Mouse (Mus musculus): ENCODE measurements around the gene Crim1.

The Crim1 gene

GRCm38 (mm10) chr17:78199626-78200560, at the start of gene Crim1:
Crim1 (plus strand) TSS chr17:78200248.
- peak; percentile 89 for DNase-seq

- DNase-seq = no peak
Observed at GRCm38 (mm10) chr17:78151479-78152282, 48.4 kb upstream of the Crim1 start.

- DNase-seq = peak; percentile 52
Observed at GRCm38 (mm10) chr17:78163278-78163677, 36.8 kb upstream of the Crim1 start.

- no peak for DNase-seq
Observed at GRCm38 (mm10) chr17:78163724-78164236, 36.3 kb upstream of the Crim1 start.

GRCm38 (mm10) chr17:78165855-78166254, 34.2 kb upstream of the Crim1 start:
- DNase-seq = no peak

- no peak for DNase-seq
Observed at GRCm38 (mm10) chr17:78166566-78166965, 33.5 kb upstream of the Crim1 start.

GRCm38 (mm10) chr17:78172371-78172770, 27.7 kb upstream of the Crim1 start:
- DNase-seq = no peak

GRCm38 (mm10) chr17:78180766-78181165, 19.3 kb upstream of the Crim1 start:
- no peak for DNase-seq

GRCm38 (mm10) chr17:78196184-78196583, 3.9 kb upstream of the Crim1 start:
- DNase-seq = no peak

GRCm38 (mm10) chr17:78197111-78197510, 2.9 kb upstream of the Crim1 start:
- DNase-seq = peak; percentile 78

GRCm38 (mm10) chr17:78198140-78198539, 1.9 kb upstream of the Crim1 start:
- no peak for DNase-seq

- no peak for DNase-seq
Observed at GRCm38 (mm10) chr17:78198820-78199219, 1.2 kb upstream of the Crim1 start.

GRCm38 (mm10) chr17:78199231-78199625, 820 bp upstream of the Crim1 start:
- no peak for DNase-seq

GRCm38 (mm10) chr17:78200561-78201220, 643 bp downstream of the Crim1 start:
- DNase-seq = peak; percentile 65

- peak; percentile 60 for DNase-seq
Observed at GRCm38 (mm10) chr17:78201221-78202058, 1.4 kb downstream of the Crim1 start.

- no peak for DNase-seq
Observed at GRCm38 (mm10) chr17:78202221-78202620, 2.2 kb downstream of the Crim1 start.

- DNase-seq = no peak
Observed at GRCm38 (mm10) chr17:78202756-78203155, 2.7 kb downstream of the Crim1 start.

- DNase-seq = no peak
Observed at GRCm38 (mm10) chr17:78203478-78203877, 3.4 kb downstream of the Crim1 start.

- DNase-seq = no peak
Observed at GRCm38 (mm10) chr17:78206421-78206820, 6.4 kb downstream of the Crim1 start.

- no peak for DNase-seq
Observed at GRCm38 (mm10) chr17:78207246-78207645, 7.2 kb downstream of the Crim1 start.

GRCm38 (mm10) chr17:78208805-78209204, 8.8 kb downstream of the Crim1 start:
- DNase-seq = no peak

- DNase-seq = no peak
Observed at GRCm38 (mm10) chr17:78209646-78210045, 9.6 kb downstream of the Crim1 start.

Data from kidney, adult 18-20 months (tissue).